Mouse (Mus musculus) embryonic facial prominence, embryonic 10.5 days (tissue): ENCODE measurements at regions not wholly inside any gene's neighbourhood (a gene's known extent, or its start where the extent isn't known, plus 50 kb on each side); places are given as distances from the start of the nearest gene placed in this dataset.

Source experiments
- DNase-seq: peaks from one replicate; pipeline ENCODE4 v3.0.0-alpha.2; 2017; ENCODE audit warnings: low spot score
- H3K27ac ChIP-seq: fragments of 300-500 bp; sonication (generic); replicated peaks from 2 replicates; pipeline ENCODE4 v1.5.1; 2016; ENCODE audit warnings: mild to moderate bottlenecking
- H3K27me3 ChIP-seq: fragments of 300-500 bp; sonication (generic); replicated peaks from 2 replicates; pipeline ENCODE4 v1.6.1; 2016; ENCODE audit warnings: low read depth, mild to moderate bottlenecking; ENCODE audit not compliant: poor library complexity, severe bottlenecking
- H3K36me3 ChIP-seq: fragments of 300-500 bp; sonication (generic); replicated peaks from 2 replicates; pipeline ENCODE4 v1.6.1; 2016; ENCODE audit warnings: mild to moderate bottlenecking, moderate library complexity
- H3K4me1 ChIP-seq: fragments of 300-500 bp; sonication (generic); 2 replicates; pipeline ENCODE4 v1.6.1; 2016
- H3K4me3 ChIP-seq: fragments of 300-500 bp; sonication (generic); 2 replicates; pipeline ENCODE4 v1.5.1; 2016; ENCODE audit warnings: mild to moderate bottlenecking, moderate library complexity
- H3K9me3 ChIP-seq: fragments of 300-500 bp; sonication (generic); 2 replicates; pipeline ENCODE4 v1.6.1; 2016; ENCODE audit warnings: mild to moderate bottlenecking
- WGBS: fragments of 180-500 bp; shearing (Covaris S2); methylation state at CpG from one replicate; pipeline ENCODE4 v1.1.7; 2016; 5-methylcytosine and 5-hydroxymethylcytosine counted together

- H3K27ac ChIP-seq = no peak overlapping the region
- H3K4me3 ChIP-seq = no peak overlapping the region
- H3K27me3 ChIP-seq = 0 out of 2 replicates have a peak, but pooled peaks cover 4% of the 10 kb centered on the region
- no peaks in the 10 kb centered on the region for H3K36me3 ChIP-seq
- H3K4me1 ChIP-seq = peaks cover 18% of the 10 kb centered on the region
- peaks cover 12% of the 10 kb centered on the region for H3K9me3 ChIP-seq
- WGBS = 87% methylated on average over 1 of the region's 1 CpGs
- DNase-seq = no peak
These were observed 136.3 kb downstream of the Tomm20 start for GRCm38 (mm10) chr8:126809321-126809720.

DNA sequence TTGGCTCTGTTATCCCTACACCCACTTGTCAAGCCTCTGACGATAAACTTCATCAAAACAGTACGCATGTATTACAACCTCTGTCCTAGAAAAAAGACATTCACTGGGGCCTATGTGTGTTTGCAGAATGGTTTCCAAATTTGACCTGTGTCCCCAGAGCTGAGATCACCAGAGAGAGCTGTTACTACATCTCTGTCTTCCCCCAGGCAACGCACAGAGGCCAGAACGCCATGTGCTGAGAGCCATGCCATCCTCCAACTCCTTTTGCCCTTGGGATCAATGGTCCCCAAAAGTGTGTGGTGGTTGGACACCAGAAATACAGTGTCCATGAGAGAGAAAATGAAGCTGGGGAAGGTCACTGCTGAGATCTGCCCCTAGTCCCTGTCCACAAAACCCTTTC, 137.1 kb downstream of the Tomm20 start:
- Histone ChIP-seq H3K4me3 (no peak overlapping the region), H3K27me3 (0 out of 2 replicates have a peak, but pooled peaks cover 4% of the 10 kb centered on the region), H3K36me3 (no peaks in the 10 kb centered on the region), H3K27ac (no peak overlapping the region), H3K4me1 (peaks cover 18% of the 10 kb centered on the region), H3K9me3 (peaks cover 9% of the 10 kb centered on the region)
- DNase-seq = no peak
- WGBS = 92% methylated on average over 4 of the region's 4 CpGs

DNA sequence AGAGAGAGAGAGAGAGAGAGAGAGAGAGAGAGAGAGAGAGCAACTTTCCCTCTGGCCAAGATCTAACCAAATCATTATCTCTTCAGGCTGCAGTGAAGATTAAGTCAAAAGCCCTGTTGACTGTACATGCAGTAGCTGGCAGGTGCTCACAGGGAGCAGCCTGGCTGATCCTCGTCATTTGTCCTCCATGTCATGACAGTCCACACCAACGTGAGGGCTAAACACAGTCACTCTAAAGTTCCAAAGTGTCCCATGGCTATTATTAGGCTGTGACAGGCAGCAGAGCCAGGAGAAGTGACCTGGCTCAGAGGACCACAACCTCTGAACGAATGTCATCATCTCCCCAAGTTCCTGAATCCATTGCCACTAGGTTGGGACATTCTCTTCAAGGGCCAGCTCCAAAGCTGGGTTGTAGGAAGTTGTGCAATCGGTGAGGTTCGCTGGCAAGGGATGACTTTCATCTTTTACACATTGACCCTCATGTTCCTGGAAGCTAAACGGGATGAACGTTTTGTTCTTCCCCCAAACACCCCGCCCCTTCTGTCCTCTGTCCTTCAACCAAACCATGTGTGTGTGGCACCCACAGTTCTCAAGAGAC, 138.4 kb downstream of the Tomm20 start:
- H3K9me3 ChIP-seq = no peaks in the 10 kb centered on the region
- whole genome bisulfite sequencing = 81% methylated on average over 8 of the region's 8 CpGs
- H3K27me3 ChIP-seq = 0 out of 2 replicates have a peak, but pooled peaks cover 4% of the 10 kb centered on the region
- H3K4me1 ChIP-seq = peaks cover 18% of the 10 kb centered on the region
- DNase-seq = no peak
- no peak overlapping the region for H3K27ac ChIP-seq
- no peaks in the 10 kb centered on the region for H3K36me3 ChIP-seq
- H3K4me3 ChIP-seq = no peak overlapping the region

- 94% methylated on average over 2 of the region's 2 CpGs for WGBS
- no peak overlapping the region for H3K4me3 ChIP-seq
- no peak for DNase-seq
- H3K4me1 ChIP-seq = peaks cover 18% of the 10 kb centered on the region
- H3K36me3 ChIP-seq = no peaks in the 10 kb centered on the region
- H3K9me3 ChIP-seq = no peaks in the 10 kb centered on the region
- peak overlapping the region; percentile 81 for H3K27ac ChIP-seq
- 0 out of 2 replicates have a peak, but pooled peaks cover 4% of the 10 kb centered on the region for H3K27me3 ChIP-seq
These were observed 139.1 kb downstream of the Tomm20 start for GRCm38 (mm10) chr8:126806591-126806990.

GRCm38 (mm10) chr8:126806181-126806560, 139.5 kb downstream of the Tomm20 start:
- Histone ChIP-seq H3K4me3 (no peak overlapping the region), H3K27me3 (0 out of 2 replicates have a peak, but pooled peaks cover 4% of the 10 kb centered on the region), H3K27ac (peak overlapping the region; percentile 81), H3K36me3 (no peaks in the 10 kb centered on the region), H3K4me1 (peaks cover 15% of the 10 kb centered on the region), H3K9me3 (no peaks in the 10 kb centered on the region)
- no peak for DNase-seq
- WGBS = 72% methylated on average over 3 of the region's 3 CpGs

DNA sequence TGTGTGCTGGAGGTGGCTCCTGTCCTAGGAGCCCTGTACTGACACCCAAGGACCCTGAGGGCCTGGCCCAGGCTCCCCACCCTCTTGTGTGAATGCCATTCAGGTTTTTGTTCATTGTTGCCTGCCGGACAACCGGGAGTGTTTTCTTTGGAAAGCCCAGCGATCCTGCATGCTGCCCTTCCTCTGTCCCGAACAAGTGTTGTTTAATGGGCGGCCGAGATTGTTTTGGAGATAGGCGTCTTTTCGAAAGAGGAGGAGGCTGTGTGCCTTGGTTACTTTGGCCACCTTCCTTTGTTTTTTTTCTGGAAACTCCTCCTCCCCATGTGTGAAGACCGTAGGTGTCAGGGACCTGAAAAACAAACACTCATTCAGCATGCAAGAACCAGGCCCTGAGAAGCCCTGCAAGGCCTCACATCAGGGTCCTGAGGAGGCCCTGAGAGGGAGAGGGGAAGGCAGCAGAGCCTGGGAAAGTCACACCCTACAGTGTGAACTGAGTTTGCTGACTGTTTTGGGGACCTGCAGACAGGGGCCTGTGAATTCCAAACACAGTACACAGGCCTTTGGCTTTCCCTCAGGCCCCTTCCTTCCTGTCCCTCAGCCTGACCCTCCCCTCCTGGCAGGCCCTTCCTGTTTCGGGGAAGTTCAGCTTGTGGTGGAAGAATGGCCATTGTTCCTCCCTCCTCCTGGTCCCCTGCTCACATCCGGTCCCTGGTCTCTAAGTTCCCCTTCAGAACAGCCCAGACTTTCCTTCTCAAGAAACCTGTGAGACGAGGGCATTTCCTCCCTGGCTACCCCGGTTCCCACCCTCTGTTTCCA, 140.1 kb downstream of the Tomm20 start:
- 0 out of 2 replicates have a peak, but pooled peaks cover 4% of the 10 kb centered on the region for H3K27me3 ChIP-seq
- H3K27ac ChIP-seq = peak overlapping the region; percentile 81
- DNase-seq = peak; percentile 43
- no peaks in the 10 kb centered on the region for H3K36me3 ChIP-seq
- no peak overlapping the region for H3K4me3 ChIP-seq
- 50% methylated on average over 13 of the region's 13 CpGs for WGBS
- peaks cover 15% of the 10 kb centered on the region for H3K4me1 ChIP-seq
- no peaks in the 10 kb centered on the region for H3K9me3 ChIP-seq

- no peaks in the 10 kb centered on the region for H3K9me3 ChIP-seq
- H3K27ac ChIP-seq = no peak overlapping the region
- no peaks in the 10 kb centered on the region for H3K27me3 ChIP-seq
- WGBS = 87% methylated on average over 7 of the region's 7 CpGs
- no peak for DNase-seq
- peaks cover 15% of the 10 kb centered on the region for H3K4me1 ChIP-seq
- no peaks in the 10 kb centered on the region for H3K36me3 ChIP-seq
- no peak overlapping the region for H3K4me3 ChIP-seq
These were observed 141.5 kb downstream of the Tomm20 start for GRCm38 (mm10) chr8:126804115-126804514.

DNA sequence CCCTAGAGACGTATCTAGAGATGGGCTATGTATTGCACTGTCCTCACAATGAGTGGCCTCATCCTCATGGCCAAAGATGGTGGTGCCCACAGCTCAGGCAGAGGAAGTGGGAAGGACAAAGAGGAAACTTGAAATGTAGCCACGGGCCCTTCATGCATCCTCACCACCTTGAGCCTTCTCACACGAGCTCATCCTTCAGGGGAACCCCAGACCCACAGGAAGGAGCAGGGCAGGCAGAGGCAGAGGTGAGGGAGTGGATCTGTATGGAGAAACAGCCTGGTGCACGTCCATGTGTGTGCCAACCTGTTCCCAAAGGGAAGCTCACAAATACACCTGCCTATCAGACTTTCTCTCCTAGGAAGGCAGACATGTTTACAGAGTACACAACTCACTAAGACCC, 143.0 kb downstream of the Tomm20 start:
- peaks cover 17% of the 10 kb centered on the region for H3K4me1 ChIP-seq
- no peak overlapping the region for H3K4me3 ChIP-seq
- H3K27ac ChIP-seq = no peak overlapping the region
- no peaks in the 10 kb centered on the region for H3K9me3 ChIP-seq
- no peaks in the 10 kb centered on the region for H3K27me3 ChIP-seq
- H3K36me3 ChIP-seq = no peaks in the 10 kb centered on the region
- DNase-seq = no peak
- WGBS = 78% methylated on average over 4 of the region's 4 CpGs

DNA sequence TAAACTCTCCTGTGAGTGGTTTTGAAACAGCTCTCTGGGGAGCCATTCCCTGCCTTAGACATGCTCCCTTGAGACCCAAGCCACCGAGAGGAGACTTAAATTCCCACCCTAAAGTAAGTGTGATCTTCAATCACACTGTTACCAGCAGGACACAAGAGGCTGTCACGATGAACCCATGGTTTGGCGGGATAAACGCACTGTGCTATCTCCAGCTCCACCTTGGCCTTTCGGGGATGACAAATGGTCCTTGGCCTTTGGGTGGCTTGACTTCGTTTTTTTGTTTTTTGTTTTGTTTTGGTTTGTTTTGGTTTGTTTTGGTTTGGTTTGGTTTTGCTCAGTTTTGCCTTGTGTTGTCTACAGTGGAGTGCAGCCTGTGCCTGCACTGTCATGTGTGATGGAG, 144.7 kb downstream of the Tomm20 start:
- no peaks in the 10 kb centered on the region for H3K9me3 ChIP-seq
- no peak overlapping the region for H3K27ac ChIP-seq
- WGBS = 75% methylated on average over 6 of the region's 6 CpGs
- no peaks in the 10 kb centered on the region for H3K27me3 ChIP-seq
- H3K4me3 ChIP-seq = no peak overlapping the region
- DNase-seq = no peak
- peaks cover 12% of the 10 kb centered on the region for H3K4me1 ChIP-seq
- no peaks in the 10 kb centered on the region for H3K36me3 ChIP-seq

- Histone ChIP-seq H3K36me3 (no peaks in the 10 kb centered on the region), H3K27me3 (no peaks in the 10 kb centered on the region), H3K27ac (no peak overlapping the region), H3K9me3 (no peaks in the 10 kb centered on the region), H3K4me1 (0 out of 2 replicates have a peak, but pooled peaks cover 2% of the 10 kb centered on the region), H3K4me3 (no peak overlapping the region)
- DNase-seq = no peak
- 91% methylated on average over 9 of the region's 9 CpGs for WGBS
These were observed 147.9 kb downstream of the Tomm20 start for GRCm38 (mm10) chr8:126797571-126798334.

DNA sequence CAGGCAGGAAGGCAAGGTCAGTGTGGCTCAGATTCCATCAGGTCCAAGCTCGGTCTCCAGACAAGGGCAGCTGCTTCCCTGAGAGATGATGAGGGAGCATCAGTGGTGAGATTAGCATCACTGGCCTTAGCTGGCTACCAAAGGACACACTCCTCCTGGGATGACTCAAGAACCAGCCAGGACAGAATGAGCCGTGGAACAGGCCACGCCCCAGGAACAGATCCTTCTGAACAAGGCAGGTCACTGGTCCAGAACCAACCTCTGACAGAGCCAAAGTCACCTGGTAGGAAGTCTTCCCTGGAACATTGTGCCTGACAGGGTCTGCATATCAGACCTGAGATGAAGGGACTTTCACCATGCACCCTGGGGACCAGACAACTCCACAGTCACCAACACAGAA, 152.0 kb downstream of the Tomm20 start:
- Histone ChIP-seq H3K9me3 (no peaks in the 10 kb centered on the region), H3K4me3 (no peak overlapping the region), H3K27me3 (no peaks in the 10 kb centered on the region), H3K4me1 (peaks cover 8% of the 10 kb centered on the region), H3K27ac (no peak overlapping the region), H3K36me3 (no peaks in the 10 kb centered on the region)
- DNase-seq = no peak
- WGBS = 74% methylated on average over 3 of the region's 3 CpGs

DNA sequence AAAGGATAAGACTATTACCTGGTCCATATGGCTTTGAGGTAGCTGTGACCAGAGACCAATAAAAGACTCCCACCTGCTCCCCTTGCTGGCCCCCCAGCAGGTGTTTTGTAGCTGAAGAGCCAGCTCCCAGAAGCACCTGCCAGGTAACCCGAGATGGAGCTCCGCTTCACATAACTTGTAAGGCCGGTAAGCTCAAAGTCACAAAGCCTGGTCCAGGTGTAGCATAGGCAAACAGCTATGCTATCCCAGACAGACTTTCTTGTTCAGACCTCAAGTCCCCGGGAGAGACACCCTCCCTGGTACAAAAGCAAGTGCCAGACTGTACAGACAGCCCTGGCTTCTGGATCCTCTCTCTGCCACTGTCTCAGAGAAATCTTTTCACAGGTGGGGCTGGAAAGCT, 154.6 kb downstream of the Tomm20 start:
- H3K27ac ChIP-seq = no peak overlapping the region
- peaks cover 2% of the 10 kb centered on the region for H3K9me3 ChIP-seq
- no peak overlapping the region for H3K4me3 ChIP-seq
- WGBS = 75% methylated on average over 4 of the region's 4 CpGs
- H3K36me3 ChIP-seq = no peaks in the 10 kb centered on the region
- no peaks in the 10 kb centered on the region for H3K27me3 ChIP-seq
- no peak for DNase-seq
- peaks cover 20% of the 10 kb centered on the region for H3K4me1 ChIP-seq
